Mouse (Mus musculus) hindbrain, embryonic 11.5 days (tissue): ENCODE measurements at regions not wholly inside any gene's neighbourhood (a gene's known extent, or its start where the extent isn't known, plus 50 kb on each side); places are given as distances from the start of the nearest gene placed in this dataset.

Source experiments
- ATAC-seq: fragments of 200-750 bp; cut with Nextera tagmentation; 2 replicates; pipeline ENCODE4 v1.8.0; 2017; ENCODE audit warnings: mild to moderate bottlenecking, moderate TSS enrichment, moderate library complexity; ENCODE audit not compliant: low FRiP score
- DNase-seq: peaks from one replicate; pipeline ENCODE4 v3.0.0-alpha.2; 2015; ENCODE audit warnings: low spot score
- H3K27ac ChIP-seq: fragments of 300-500 bp; sonication (generic); 2 replicates; pipeline ENCODE4 v1.5.1; 2014; ENCODE audit warnings: mild to moderate bottlenecking, low read depth, low read length
- H3K27me3 ChIP-seq: fragments of 300-500 bp; sonication (generic); 2 replicates; pipeline ENCODE4 v1.6.1; 2014; ENCODE audit warnings: mild to moderate bottlenecking, low read length, moderate library complexity, mixed read lengths; ENCODE audit not compliant: control insufficient read depth, insufficient read depth
- H3K36me3 ChIP-seq: fragments of 300-500 bp; sonication (generic); 2 replicates; pipeline ENCODE4 v1.6.1; 2014; ENCODE audit warnings: mild to moderate bottlenecking, low read length, moderate library complexity, mixed read lengths; ENCODE audit not compliant: control insufficient read depth, insufficient read depth
- H3K4me1 ChIP-seq: fragments of 300-500 bp; sonication (generic); replicated peaks from 2 replicates; pipeline ENCODE4 v1.6.1; 2014; ENCODE audit warnings: low read length, mixed read lengths; ENCODE audit not compliant: control insufficient read depth, insufficient read depth
- H3K4me2 ChIP-seq: fragments of 300-500 bp; sonication (generic); replicated peaks from 2 replicates; pipeline ENCODE4 v1.6.1; 2014; ENCODE audit warnings: mild to moderate bottlenecking, low read depth, low read length
- H3K4me3 ChIP-seq: fragments of 300-500 bp; sonication (generic); 2 replicates; pipeline ENCODE4 v1.5.1; 2014; ENCODE audit warnings: low read depth, low read length
- H3K9ac ChIP-seq: fragments of 300-500 bp; sonication (generic); 2 replicates; pipeline ENCODE4 v1.6.1; 2014; ENCODE audit warnings: low read depth, low read length
- H3K9me3 ChIP-seq: fragments of 300-500 bp; sonication (generic); 2 replicates; pipeline ENCODE4 v1.6.1; 2016; ENCODE audit warnings: low read length; ENCODE audit not compliant: control insufficient read depth
- WGBS: fragments of 180-500 bp; shearing (Covaris S2); extraction: QIAGEN DNeasy Blood & Tissue Kit; methylation state at CpG from one replicate; pipeline ENCODE4 v1.1.7; 2014; 5-methylcytosine and 5-hydroxymethylcytosine counted together

GRCm38 (mm10) chr16:24102854-24103690 lies 114.4 kb upstream of the Bcl6 start:
- Histone ChIP-seq H3K27ac (no peak overlapping the region), H3K4me1 (no peaks in the 10 kb centered on the region), H3K4me2 (no peak overlapping the region), H3K4me3 (no peak overlapping the region), H3K9ac (no peak overlapping the region), H3K9me3 (no peaks in the 10 kb centered on the region), H3K27me3 (no peaks in the 10 kb centered on the region), H3K36me3 (no peaks in the 10 kb centered on the region)
- 88% methylated on average over 8 of the region's 8 CpGs for WGBS
- DNase-seq, result no peak
- no peak for ATAC-seq

DNA sequence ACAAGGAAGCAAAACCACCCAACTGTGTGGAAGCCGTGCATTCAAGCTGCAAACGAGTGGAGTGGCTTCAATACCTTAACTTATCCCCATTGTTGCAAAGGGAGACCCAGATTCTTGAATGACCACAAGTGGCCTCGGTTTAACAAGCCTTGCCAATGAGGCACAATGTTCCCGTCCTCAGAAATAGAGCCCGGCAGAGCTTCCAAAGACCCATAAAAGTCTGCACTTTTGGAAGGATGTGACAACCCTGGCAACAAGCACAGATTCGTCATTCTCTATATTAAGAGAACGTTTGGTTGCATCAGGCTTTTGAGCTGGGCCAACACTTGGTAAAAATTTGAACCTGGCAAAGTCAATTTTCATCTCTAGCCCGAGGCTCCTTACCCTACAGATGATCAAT lies 108.9 kb upstream of the Bcl6 start:
- no peak overlapping the region for H3K9ac ChIP-seq
- H3K27me3 ChIP-seq, result no peaks in the 10 kb centered on the region
- DNase-seq (no peak), ATAC-seq (no peak)
- no peaks in the 10 kb centered on the region for H3K9me3 ChIP-seq
- H3K4me3 ChIP-seq, result no peak overlapping the region
- H3K4me2 ChIP-seq, result no peak overlapping the region
- H3K4me1 ChIP-seq, result no peaks in the 10 kb centered on the region
- H3K27ac ChIP-seq, result no peak overlapping the region
- H3K36me3 ChIP-seq, result no peaks in the 10 kb centered on the region
- WGBS, result 73% methylated on average over 8 of the region's 8 CpGs

GRCm38 (mm10) chr16:24096076-24096475 lies 107.4 kb upstream of the Bcl6 start:
- H3K36me3 ChIP-seq, result no peaks in the 10 kb centered on the region
- no peaks in the 10 kb centered on the region for H3K9me3 ChIP-seq
- no peaks in the 10 kb centered on the region for H3K4me1 ChIP-seq
- ATAC-seq (no peak), DNase-seq (no peak)
- WGBS, result 74% methylated on average over 1 of the region's 1 CpGs
- no peaks in the 10 kb centered on the region for H3K27me3 ChIP-seq
- no peak overlapping the region for H3K4me3 ChIP-seq
- H3K9ac ChIP-seq, result no peak overlapping the region
- H3K27ac ChIP-seq, result no peak overlapping the region
- no peak overlapping the region for H3K4me2 ChIP-seq

DNA sequence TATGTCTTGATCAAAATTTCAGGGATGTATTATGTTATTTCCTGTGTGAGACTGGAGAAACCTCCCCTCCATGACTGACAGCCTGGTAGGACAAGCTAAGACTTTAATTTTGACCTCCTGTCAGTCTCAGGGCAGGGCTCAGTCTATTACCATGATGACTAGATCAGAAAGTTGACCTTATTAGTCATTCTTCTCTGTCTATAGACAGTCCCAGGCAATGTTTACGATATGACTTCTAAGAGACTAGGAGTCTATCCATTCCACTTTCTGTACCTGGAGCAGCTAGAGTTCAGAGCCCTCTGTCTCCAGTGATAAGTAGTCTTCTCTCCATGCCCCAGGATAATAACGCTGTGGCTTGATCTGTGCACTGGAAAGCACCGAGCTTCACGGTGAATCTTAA lies 107.0 kb upstream of the Bcl6 start:
- DNase-seq (no peak), ATAC-seq (no peak)
- Histone ChIP-seq H3K27me3 (no peaks in the 10 kb centered on the region), H3K9me3 (no peaks in the 10 kb centered on the region), H3K36me3 (no peaks in the 10 kb centered on the region), H3K27ac (no peak overlapping the region), H3K4me1 (no peaks in the 10 kb centered on the region), H3K4me2 (no peak overlapping the region), H3K9ac (no peak overlapping the region), H3K4me3 (no peak overlapping the region)
- WGBS, result 97% methylated on average over 4 of the region's 4 CpGs

DNA sequence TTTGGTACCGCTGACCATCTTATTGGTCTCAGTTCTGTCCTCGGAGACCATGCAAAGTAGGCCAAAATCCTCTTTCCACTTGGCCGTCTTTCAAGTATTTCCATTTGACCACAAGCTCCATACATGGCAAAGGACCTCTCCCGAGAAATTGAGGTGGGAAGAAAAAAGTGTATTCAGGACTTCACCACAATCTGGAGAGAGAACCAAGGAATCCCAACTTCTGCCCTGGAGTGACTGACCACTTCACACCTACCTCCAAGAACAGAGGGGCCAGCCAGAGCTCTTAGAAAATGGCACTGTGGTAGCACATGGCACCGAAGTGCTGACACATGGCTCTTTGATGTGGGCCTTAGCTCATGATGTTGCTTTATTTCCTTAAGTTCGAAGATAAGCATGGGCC lies 105.9 kb upstream of the Bcl6 start:
- Histone ChIP-seq H3K4me1 (no peaks in the 10 kb centered on the region), H3K9ac (no peak overlapping the region), H3K9me3 (no peaks in the 10 kb centered on the region), H3K36me3 (no peaks in the 10 kb centered on the region), H3K27ac (no peak overlapping the region), H3K4me3 (no peak overlapping the region), H3K4me2 (no peak overlapping the region), H3K27me3 (no peaks in the 10 kb centered on the region)
- DNase-seq (no peak), ATAC-seq (no peak)
- 91% methylated on average over 6 of the region's 6 CpGs for WGBS

DNA sequence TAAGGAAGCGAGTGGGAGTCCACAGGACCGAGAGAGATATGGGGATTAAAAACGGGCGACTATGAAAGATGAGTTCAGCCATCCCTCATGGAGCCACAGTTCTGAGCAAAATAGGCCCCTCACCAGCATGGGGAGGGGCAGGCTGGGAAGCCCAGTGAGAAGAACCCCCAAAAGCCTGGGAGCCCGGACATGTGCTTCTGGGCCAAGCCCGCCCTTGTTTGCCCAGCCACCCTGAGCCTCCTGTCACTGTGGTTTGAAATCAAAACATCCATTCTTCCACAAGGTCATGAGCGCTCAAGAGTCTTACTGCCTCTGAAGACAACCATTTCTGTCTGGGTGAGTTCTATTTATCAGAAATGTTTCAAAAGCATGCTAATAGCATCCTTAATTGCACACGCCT lies 105.0 kb upstream of the Bcl6 start:
- Histone ChIP-seq H3K27ac (no peak overlapping the region), H3K9me3 (no peaks in the 10 kb centered on the region), H3K9ac (no peak overlapping the region), H3K27me3 (no peaks in the 10 kb centered on the region), H3K4me2 (no peak overlapping the region), H3K4me1 (no peaks in the 10 kb centered on the region), H3K4me3 (no peak overlapping the region), H3K36me3 (no peaks in the 10 kb centered on the region)
- DNase-seq, result no peak
- WGBS, result 96% methylated on average over 8 of the region's 8 CpGs
- ATAC-seq, result no peak

- no peak overlapping the region for H3K4me2 ChIP-seq
- H3K9ac ChIP-seq, result no peak overlapping the region
- H3K4me3 ChIP-seq, result no peak overlapping the region
- no peaks in the 10 kb centered on the region for H3K9me3 ChIP-seq
- H3K27me3 ChIP-seq, result no peaks in the 10 kb centered on the region
- H3K36me3 ChIP-seq, result no peaks in the 10 kb centered on the region
- WGBS, result 83% methylated on average over 5 of the region's 5 CpGs
- ATAC-seq, result no peak
- no peaks in the 10 kb centered on the region for H3K4me1 ChIP-seq
- no peak for DNase-seq
- H3K27ac ChIP-seq, result no peak overlapping the region
Observed at GRCm38 (mm10) chr16:24092616-24093525, 104.2 kb upstream of the Bcl6 start.

DNA sequence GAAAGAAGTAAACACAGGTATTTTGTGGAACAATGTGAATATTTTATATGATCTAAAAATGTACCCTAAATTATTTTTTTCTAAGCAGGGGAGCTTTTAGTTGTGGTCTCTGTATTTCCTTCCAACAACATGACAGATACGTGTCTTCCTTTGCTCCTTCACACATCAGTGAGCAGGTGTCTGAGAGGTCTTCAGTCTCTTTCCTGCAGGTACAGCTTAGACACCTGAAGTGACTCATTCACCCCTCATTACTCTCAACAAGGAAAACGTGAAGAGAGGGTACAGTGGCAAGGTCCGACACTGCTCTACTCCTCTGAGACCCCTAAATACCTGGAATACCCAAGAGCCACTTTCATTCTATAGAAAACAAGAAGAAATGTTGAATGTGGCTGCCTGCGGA lies 103.5 kb upstream of the Bcl6 start:
- H3K27ac ChIP-seq, result no peak overlapping the region
- ATAC-seq (no peak), DNase-seq (no peak)
- H3K4me3 ChIP-seq, result no peak overlapping the region
- H3K4me1 ChIP-seq, result no peaks in the 10 kb centered on the region
- H3K27me3 ChIP-seq, result no peaks in the 10 kb centered on the region
- no peak overlapping the region for H3K9ac ChIP-seq
- WGBS, result 79% methylated on average over 4 of the region's 4 CpGs
- no peak overlapping the region for H3K4me2 ChIP-seq
- H3K9me3 ChIP-seq, result no peaks in the 10 kb centered on the region
- no peaks in the 10 kb centered on the region for H3K36me3 ChIP-seq
